Mouse (Mus musculus): ENCODE data around the gene Ciita. TPM values are rescaled to one million over a fixed set of nuclear protein-coding genes. Genes with fewer than 3 reads are reported as not detected.
A peak's percentile ranks its signal among the peaks of the same experiment; 100 is the strongest.

Ciita gene
- polyA plus RNA-seq, 1 experiment from 2014 or later = 2.7 TPM

GRCm38 (mm10) chr16:10518030-10518429 lies 38.2 kb downstream of the Ciita start:
- H3K36me3 ChIP-seq (ENCODE audit: control insufficient read depth, insufficient read depth) = no peaks in the 10 kb centered on the region
- no peak overlapping the region for H3K4me3 ChIP-seq (ENCODE audit: low read length)
- peaks cover 3% of the 10 kb centered on the region for H3K4me1 ChIP-seq (ENCODE audit: control insufficient read depth, insufficient read depth, low read length)
- no peaks in the 10 kb centered on the region for H3K27me3 ChIP-seq (ENCODE audit: control insufficient read depth, insufficient read depth, low read length)
- no peak for ATAC-seq (replicated peaks; ENCODE audit: extremely low read depth, insufficient read depth, low FRiP score)
- WGBS = 46% methylated on average over 5 of the region's 5 CpGs
- no peak overlapping the region for H3K27ac ChIP-seq (ENCODE audit: low read length)
- no peaks in the 10 kb centered on the region for H3K9me3 ChIP-seq (replicated peaks; ENCODE audit: control insufficient read depth, low read length)
- H3K4me2 ChIP-seq (ENCODE audit: low read depth, low read length) = no peak overlapping the region
- H3K9ac ChIP-seq (ENCODE audit: low read length) = no peak overlapping the region

GRCm38 (mm10) chr16:10520908-10521614 lies 41.2 kb downstream of the Ciita start:
- no peak overlapping the region for H3K4me2 ChIP-seq (ENCODE audit: low read depth, low read length)
- no peak overlapping the region for H3K27ac ChIP-seq (ENCODE audit: low read length)
- ATAC-seq (replicated peaks; ENCODE audit: extremely low read depth, insufficient read depth, low FRiP score) = peak; percentile 69
- H3K9ac ChIP-seq (ENCODE audit: low read length) = no peak overlapping the region
- H3K4me1 ChIP-seq (ENCODE audit: control insufficient read depth, insufficient read depth, low read length) = peaks cover 3% of the 10 kb centered on the region
- H3K27me3 ChIP-seq (ENCODE audit: control insufficient read depth, insufficient read depth, low read length) = no peaks in the 10 kb centered on the region
- H3K4me3 ChIP-seq (ENCODE audit: low read length) = no peak overlapping the region
- 41% methylated on average over 2 of the region's 2 CpGs for WGBS
- H3K9me3 ChIP-seq (replicated peaks; ENCODE audit: control insufficient read depth, low read length) = no peaks in the 10 kb centered on the region
- H3K36me3 ChIP-seq (ENCODE audit: control insufficient read depth, insufficient read depth) = no peaks in the 10 kb centered on the region

GRCm38 (mm10) chr16:10522811-10523210 lies 43.0 kb downstream of the Ciita start:
- Histone ChIP-seq H3K36me3 (ENCODE audit: control insufficient read depth, insufficient read depth) (no peaks in the 10 kb centered on the region), H3K9ac (ENCODE audit: low read length) (no peak overlapping the region), H3K9me3 (replicated peaks; ENCODE audit: control insufficient read depth, low read length) (no peaks in the 10 kb centered on the region), H3K4me2 (ENCODE audit: low read depth, low read length) (no peak overlapping the region), H3K4me1 (ENCODE audit: control insufficient read depth, insufficient read depth, low read length) (peaks cover 3% of the 10 kb centered on the region), H3K4me3 (ENCODE audit: low read length) (no peak overlapping the region), H3K27ac (ENCODE audit: low read length) (no peak overlapping the region), H3K27me3 (ENCODE audit: control insufficient read depth, insufficient read depth, low read length) (no peaks in the 10 kb centered on the region)
- ATAC-seq (replicated peaks; ENCODE audit: extremely low read depth, insufficient read depth, low FRiP score) = no peak
- 86% methylated on average over 1 of the region's 1 CpGs for WGBS

GRCm38 (mm10) chr16:10523650-10524049 lies 43.8 kb downstream of the Ciita start:
- Histone ChIP-seq H3K27me3 (ENCODE audit: control insufficient read depth, insufficient read depth, low read length) (no peaks in the 10 kb centered on the region), H3K9ac (ENCODE audit: low read length) (no peak overlapping the region), H3K4me3 (ENCODE audit: low read length) (no peak overlapping the region), H3K4me1 (ENCODE audit: control insufficient read depth, insufficient read depth, low read length) (peaks cover 3% of the 10 kb centered on the region), H3K36me3 (ENCODE audit: control insufficient read depth, insufficient read depth) (no peaks in the 10 kb centered on the region), H3K9me3 (replicated peaks; ENCODE audit: control insufficient read depth, low read length) (no peaks in the 10 kb centered on the region), H3K27ac (ENCODE audit: low read length) (no peak overlapping the region), H3K4me2 (ENCODE audit: low read depth, low read length) (no peak overlapping the region)
- ATAC-seq (replicated peaks; ENCODE audit: extremely low read depth, insufficient read depth, low FRiP score) = no peak
- WGBS = 86% methylated on average over 8 of the region's 8 CpGs

GRCm38 (mm10) chr16:10524866-10525609 lies 45.2 kb downstream of the Ciita start:
- Histone ChIP-seq H3K9ac (ENCODE audit: low read length) (peak overlapping the region; percentile 2; the same call in 1 of the 2 replicates), H3K36me3 (ENCODE audit: control insufficient read depth, insufficient read depth) (no peaks in the 10 kb centered on the region), H3K9me3 (replicated peaks; ENCODE audit: control insufficient read depth, low read length) (no peaks in the 10 kb centered on the region), H3K27ac (ENCODE audit: low read length) (no peak overlapping the region), H3K27me3 (ENCODE audit: control insufficient read depth, insufficient read depth, low read length) (no peaks in the 10 kb centered on the region), H3K4me3 (ENCODE audit: low read length) (no peak overlapping the region), H3K4me2 (ENCODE audit: low read depth, low read length) (no peak overlapping the region), H3K4me1 (ENCODE audit: control insufficient read depth, insufficient read depth, low read length) (peaks cover 6% of the 10 kb centered on the region)
- no peak for ATAC-seq (replicated peaks; ENCODE audit: extremely low read depth, insufficient read depth, low FRiP score)
- 71% methylated on average over 4 of the region's 4 CpGs for WGBS

GRCm38 (mm10) chr16:10525610-10525980 lies 45.7 kb downstream of the Ciita start:
- peaks cover 12% of the 10 kb centered on the region for H3K4me1 ChIP-seq (ENCODE audit: control insufficient read depth, insufficient read depth, low read length)
- H3K36me3 ChIP-seq (ENCODE audit: control insufficient read depth, insufficient read depth) = peaks cover 2% of the 10 kb centered on the region; the same call in 1 of the 2 replicates
- 63% methylated on average over 2 of the region's 2 CpGs for WGBS
- no peak overlapping the region for H3K4me3 ChIP-seq (ENCODE audit: low read length)
- H3K27me3 ChIP-seq (ENCODE audit: control insufficient read depth, insufficient read depth, low read length) = no peaks in the 10 kb centered on the region
- H3K9ac ChIP-seq (ENCODE audit: low read length) = no peak overlapping the region
- H3K9me3 ChIP-seq (replicated peaks; ENCODE audit: control insufficient read depth, low read length) = no peaks in the 10 kb centered on the region
- no peak overlapping the region for H3K4me2 ChIP-seq (ENCODE audit: low read depth, low read length)
- no peak for ATAC-seq (replicated peaks; ENCODE audit: extremely low read depth, insufficient read depth, low FRiP score)
- H3K27ac ChIP-seq (ENCODE audit: low read length) = no peak overlapping the region

GRCm38 (mm10) chr16:10527046-10527644 lies 47.3 kb downstream of the Ciita start:
- Histone ChIP-seq H3K9me3 (replicated peaks; ENCODE audit: control insufficient read depth, low read length) (no peaks in the 10 kb centered on the region), H3K27me3 (ENCODE audit: control insufficient read depth, insufficient read depth, low read length) (no peaks in the 10 kb centered on the region), H3K27ac (ENCODE audit: low read length) (no peak overlapping the region), H3K4me1 (ENCODE audit: control insufficient read depth, insufficient read depth, low read length) (peaks cover 9% of the 10 kb centered on the region), H3K36me3 (ENCODE audit: control insufficient read depth, insufficient read depth) (peaks cover 2% of the 10 kb centered on the region; the same call in 1 of the 2 replicates), H3K9ac (ENCODE audit: low read length) (no peak overlapping the region), H3K4me2 (ENCODE audit: low read depth, low read length) (no peak overlapping the region), H3K4me3 (ENCODE audit: low read length) (no peak overlapping the region)
- WGBS = 76% methylated on average over 6 of the region's 6 CpGs
- ATAC-seq (replicated peaks; ENCODE audit: extremely low read depth, insufficient read depth, low FRiP score) = no peak

GRCm38 (mm10) chr16:10528382-10528781 lies 48.5 kb downstream of the Ciita start:
- H3K4me2 ChIP-seq (ENCODE audit: low read depth, low read length) = no peak overlapping the region
- H3K4me1 ChIP-seq (ENCODE audit: control insufficient read depth, insufficient read depth, low read length) = peaks cover 17% of the 10 kb centered on the region
- H3K9me3 ChIP-seq (replicated peaks; ENCODE audit: control insufficient read depth, low read length) = no peaks in the 10 kb centered on the region
- H3K27me3 ChIP-seq (ENCODE audit: control insufficient read depth, insufficient read depth, low read length) = no peaks in the 10 kb centered on the region
- peaks cover 2% of the 10 kb centered on the region; the same call in 1 of the 2 replicates for H3K36me3 ChIP-seq (ENCODE audit: control insufficient read depth, insufficient read depth)
- 71% methylated on average over 3 of the region's 3 CpGs for WGBS
- H3K9ac ChIP-seq (ENCODE audit: low read length) = no peak overlapping the region
- no peak overlapping the region for H3K27ac ChIP-seq (ENCODE audit: low read length)
- no peak overlapping the region for H3K4me3 ChIP-seq (ENCODE audit: low read length)
- ATAC-seq (replicated peaks; ENCODE audit: extremely low read depth, insufficient read depth, low FRiP score) = no peak

GRCm38 (mm10) chr16:10530179-10530578 lies 50.3 kb downstream of the Ciita start:
- Histone ChIP-seq H3K4me3 (ENCODE audit: low read length) (no peak overlapping the region), H3K4me2 (ENCODE audit: low read depth, low read length) (no peak overlapping the region), H3K9ac (ENCODE audit: low read length) (no peak overlapping the region), H3K27ac (ENCODE audit: low read length) (peak overlapping the region; percentile 38; the same call in 1 of the 2 replicates), H3K4me1 (ENCODE audit: control insufficient read depth, insufficient read depth, low read length) (peaks cover 17% of the 10 kb centered on the region), H3K27me3 (ENCODE audit: control insufficient read depth, insufficient read depth, low read length) (no peaks in the 10 kb centered on the region), H3K36me3 (ENCODE audit: control insufficient read depth, insufficient read depth) (peaks cover 2% of the 10 kb centered on the region; the same call in 1 of the 2 replicates), H3K9me3 (replicated peaks; ENCODE audit: control insufficient read depth, low read length) (no peaks in the 10 kb centered on the region)
- 38% methylated on average over 4 of the region's 4 CpGs for WGBS
- ATAC-seq (replicated peaks; ENCODE audit: extremely low read depth, insufficient read depth, low FRiP score) = no peak

Measured in heart, embryonic 16.5 days (tissue).